Mouse (Mus musculus) lung, postnatal 25 days (tissue): ENCODE data around the gene Abcf2.
A peak's percentile ranks its signal among the peaks of the same experiment; 100 is the strongest.

Experiments used
- DNase-seq: peaks from one replicate; pipeline ENCODE4 v3.0.0; 2022; ENCODE audit warnings: low spot score

The Abcf2 gene

GRCm38 (mm10) chr5:24601911-24602750 lies 24.9 kb upstream of the Abcf2 start:
- peak; percentile 69 for DNase-seq

- no peak for DNase-seq
These were observed 24.0 kb upstream of the Abcf2 start for GRCm38 (mm10) chr5:24601071-24601835.

GRCm38 (mm10) chr5:24600236-24600635 lies 23.0 kb upstream of the Abcf2 start:
- no peak for DNase-seq

GRCm38 (mm10) chr5:24599137-24599536 lies 21.9 kb upstream of the Abcf2 start:
- DNase-seq = no peak

GRCm38 (mm10) chr5:24598570-24599006 lies 21.3 kb upstream of the Abcf2 start:
- peak; percentile 33 for DNase-seq

GRCm38 (mm10) chr5:24597901-24598569 lies 20.8 kb upstream of the Abcf2 start:
- DNase-seq = no peak

GRCm38 (mm10) chr5:24597221-24597728 lies 20.0 kb upstream of the Abcf2 start:
- DNase-seq = peak; percentile 88

- DNase-seq = peak; percentile 48
These were observed 19.4 kb upstream of the Abcf2 start for GRCm38 (mm10) chr5:24596519-24597171.

GRCm38 (mm10) chr5:24595786-24596380 lies 18.6 kb upstream of the Abcf2 start:
- no peak for DNase-seq

GRCm38 (mm10) chr5:24595261-24595660 lies 18.0 kb upstream of the Abcf2 start:
- no peak for DNase-seq

- no peak for DNase-seq
These were observed 17.1 kb upstream of the Abcf2 start for GRCm38 (mm10) chr5:24594346-24594745.

- DNase-seq = no peak
These were observed 16.7 kb upstream of the Abcf2 start for GRCm38 (mm10) chr5:24593928-24594327.

- DNase-seq = no peak
These were observed 16.0 kb upstream of the Abcf2 start for GRCm38 (mm10) chr5:24593230-24593629.

- DNase-seq = no peak
These were observed 15.3 kb upstream of the Abcf2 start for GRCm38 (mm10) chr5:24592471-24593160.

- no peak for DNase-seq
These were observed 14.7 kb upstream of the Abcf2 start for GRCm38 (mm10) chr5:24591796-24592470.

GRCm38 (mm10) chr5:24591268-24591721 lies 14.0 kb upstream of the Abcf2 start:
- no peak for DNase-seq

GRCm38 (mm10) chr5:24589511-24590500 lies 12.5 kb upstream of the Abcf2 start:
- no peak for DNase-seq

- DNase-seq = no peak
These were observed 9.9 kb upstream of the Abcf2 start for GRCm38 (mm10) chr5:24587200-24587577.
